Mouse (Mus musculus): ENCODE measurements around the gene Rbm47. TPM values are rescaled to one million over a fixed set of nuclear protein-coding genes. Genes with fewer than 3 reads are reported as not detected.
"Not testable (repeated sequence)": the region's sequence is repeated elsewhere in the genome, so short reads cannot be mapped to it uniquely, and the experiment has no call there.

Rbm47 gene
- polyA plus RNA-seq, 1 experiment from 2014 or later, result 3.3 TPM

- H3K27ac ChIP-seq, result no peak overlapping the region
- no peak overlapping the region for H3K4me3 ChIP-seq
- H3K27me3 ChIP-seq (replicated peaks), result no peaks in the 10 kb centered on the region
- H3K4me1 ChIP-seq, result no peaks in the 10 kb centered on the region
- no peaks in the 10 kb centered on the region for H3K36me3 ChIP-seq (replicated peaks)
- ATAC-seq (replicated peaks), result no peak
- no peak overlapping the region for H3K9ac ChIP-seq
- H3K9me3 ChIP-seq, result no peaks in the 10 kb centered on the region
- WGBS, result 83% methylated on average over 3 of the region's 3 CpGs
- H3K4me2 ChIP-seq, result no peak overlapping the region
These were observed 158.9 kb downstream of the Rbm47 start for GRCm38 (mm10) chr5:66013999-66014398.

- Histone ChIP-seq H3K27me3 (replicated peaks) (no peaks in the 10 kb centered on the region), H3K9ac (no peak overlapping the region), H3K4me3 (no peak overlapping the region), H3K4me2 (no peak overlapping the region), H3K27ac (no peak overlapping the region), H3K4me1 (no peaks in the 10 kb centered on the region), H3K36me3 (replicated peaks) (no peaks in the 10 kb centered on the region), H3K9me3 (no peaks in the 10 kb centered on the region)
- ATAC-seq (replicated peaks), result no peak
- WGBS, result 89% methylated on average over 15 of the region's 15 CpGs
These were observed 164.5 kb downstream of the Rbm47 start for GRCm38 (mm10) chr5:66008245-66008967.

- no peaks in the 10 kb centered on the region for H3K36me3 ChIP-seq (replicated peaks)
- no peaks in the 10 kb centered on the region for H3K9me3 ChIP-seq
- H3K4me1 ChIP-seq, result no peaks in the 10 kb centered on the region
- no peak overlapping the region for H3K27ac ChIP-seq
- no peak overlapping the region for H3K4me2 ChIP-seq
- WGBS, result 45% methylated on average over 16 of the region's 16 CpGs
- no peaks in the 10 kb centered on the region for H3K27me3 ChIP-seq (replicated peaks)
- no peak overlapping the region for H3K9ac ChIP-seq
- no peak overlapping the region for H3K4me3 ChIP-seq
- no peak for ATAC-seq (replicated peaks)
These were observed 167.8 kb downstream of the Rbm47 start for GRCm38 (mm10) chr5:66005041-66005678.

- Histone ChIP-seq H3K36me3 (replicated peaks) (no peaks in the 10 kb centered on the region), H3K9ac (no peak within 1 kb of the TSS), H3K4me2 (no peak within 1 kb of the TSS), H3K27me3 (replicated peaks) (no peaks in the 10 kb centered on the region), H3K4me3 (no peak within 1 kb of the TSS), H3K27ac (no peak within 1 kb of the TSS), H3K9me3 (no peaks in the 10 kb centered on the region), H3K4me1 (no peaks in the 10 kb centered on the region)
- WGBS, result 74% methylated on average over 14 of the region's 14 CpGs
- ATAC-seq (replicated peaks), result no peak
These were observed 168.6 kb downstream of the Rbm47 start, which contains the start of gene 9130230L23Rik for GRCm38 (mm10) chr5:66004134-66004925. 9130230L23Rik (minus strand) TSS chr5:66004285.

GRCm38 (mm10) chr5:66001232-66001631 lies 171.7 kb downstream of the Rbm47 start:
- ATAC-seq (replicated peaks), result no peak
- WGBS, result 77% methylated on average over 5 of the region's 5 CpGs

GRCm38 (mm10) chr5:66000567-66001125 lies 172.3 kb downstream of the Rbm47 start:
- H3K27me3 ChIP-seq (replicated peaks), result no peaks in the 10 kb centered on the region
- ATAC-seq (replicated peaks), result no peak

More at GRCm38 (mm10) chr5:66001232-66001631, 171.7 kb downstream of the Rbm47 start:
- Histone ChIP-seq H3K27ac (no peak overlapping the region), H3K9ac (no peak overlapping the region), H3K4me3 (no peak overlapping the region), H3K27me3 (replicated peaks) (no peaks in the 10 kb centered on the region), H3K4me2 (no peak overlapping the region), H3K9me3 (no peaks in the 10 kb centered on the region), H3K4me1 (no peaks in the 10 kb centered on the region), H3K36me3 (replicated peaks) (no peaks in the 10 kb centered on the region)

GRCm38 (mm10) chr5:66000074-66000473 lies 172.8 kb downstream of the Rbm47 start:
- H3K4me1 ChIP-seq, result no peaks in the 10 kb centered on the region
- H3K27ac ChIP-seq, result no peak overlapping the region
- WGBS, result 83% methylated on average over 7 of the region's 7 CpGs
- no peaks in the 10 kb centered on the region for H3K36me3 ChIP-seq (replicated peaks)
- no peak overlapping the region for H3K4me2 ChIP-seq
- H3K9me3 ChIP-seq, result no peaks in the 10 kb centered on the region
- no peak overlapping the region for H3K4me3 ChIP-seq
- H3K27me3 ChIP-seq (replicated peaks), result no peaks in the 10 kb centered on the region
- ATAC-seq (replicated peaks), result no peak
- no peak overlapping the region for H3K9ac ChIP-seq

More at GRCm38 (mm10) chr5:66000567-66001125, 172.3 kb downstream of the Rbm47 start:
- 76% methylated on average over 6 of the region's 6 CpGs for WGBS
- Histone ChIP-seq H3K27ac (no peak overlapping the region), H3K4me2 (no peak overlapping the region), H3K9ac (no peak overlapping the region), H3K4me3 (no peak overlapping the region), H3K36me3 (replicated peaks) (no peaks in the 10 kb centered on the region), H3K4me1 (no peaks in the 10 kb centered on the region), H3K9me3 (no peaks in the 10 kb centered on the region)

- Histone ChIP-seq H3K27me3 (replicated peaks) (no peaks in the 10 kb centered on the region), H3K27ac (no peak overlapping the region), H3K4me1 (no peaks in the 10 kb centered on the region), H3K4me3 (no peak overlapping the region), H3K9ac (no peak overlapping the region), H3K36me3 (replicated peaks) (no peaks in the 10 kb centered on the region), H3K9me3 (no peaks in the 10 kb centered on the region), H3K4me2 (no peak overlapping the region)
- WGBS, result 92% methylated on average over 7 of the region's 7 CpGs
- no peak for ATAC-seq (replicated peaks)
These were observed 173.8 kb downstream of the Rbm47 start for GRCm38 (mm10) chr5:65999106-65999505.

GRCm38 (mm10) chr5:65997813-65998212 lies 175.1 kb downstream of the Rbm47 start:
- no peak for ATAC-seq (replicated peaks)
- H3K36me3 ChIP-seq (replicated peaks), result no peaks in the 10 kb centered on the region
- no peaks in the 10 kb centered on the region for H3K4me1 ChIP-seq

GRCm38 (mm10) chr5:65994643-65995042 lies 178.3 kb downstream of the Rbm47 start:
- ATAC-seq (replicated peaks), result no peak
- 84% methylated on average over 6 of the region's 6 CpGs for WGBS

More at GRCm38 (mm10) chr5:65997813-65998212, 175.1 kb downstream of the Rbm47 start:
- Histone ChIP-seq H3K27ac (no peak overlapping the region), H3K4me2 (no peak overlapping the region), H3K27me3 (replicated peaks) (no peaks in the 10 kb centered on the region), H3K9me3 (no peaks in the 10 kb centered on the region), H3K4me3 (no peak overlapping the region), H3K9ac (no peak overlapping the region)

GRCm38 (mm10) chr5:65991191-65991590 lies 181.7 kb downstream of the Rbm47 start:
- Histone ChIP-seq H3K9me3 (no peaks in the 10 kb centered on the region), H3K4me3 (no peak overlapping the region), H3K27me3 (replicated peaks) (no peaks in the 10 kb centered on the region), H3K27ac (no peak overlapping the region), H3K4me2 (no peak overlapping the region), H3K9ac (no peak overlapping the region), H3K36me3 (replicated peaks) (no peaks in the 10 kb centered on the region), H3K4me1 (no peaks in the 10 kb centered on the region)
- 90% methylated on average over 2 of the region's 2 CpGs for WGBS
- no peak for ATAC-seq (replicated peaks)

More at GRCm38 (mm10) chr5:65994643-65995042, 178.3 kb downstream of the Rbm47 start:
- no peaks in the 10 kb centered on the region for H3K4me1 ChIP-seq
- no peak overlapping the region for H3K4me2 ChIP-seq
- no peaks in the 10 kb centered on the region for H3K36me3 ChIP-seq (replicated peaks)
- H3K9me3 ChIP-seq, result no peaks in the 10 kb centered on the region
- H3K27ac ChIP-seq, result no peak overlapping the region
- H3K9ac ChIP-seq, result no peak overlapping the region
- H3K4me3 ChIP-seq, result no peak overlapping the region
- no peaks in the 10 kb centered on the region for H3K27me3 ChIP-seq (replicated peaks)

- H3K36me3 ChIP-seq (replicated peaks); ATAC-seq (replicated peaks); H3K9ac ChIP-seq; H3K27ac ChIP-seq; H3K9me3 ChIP-seq; H3K4me3 ChIP-seq; H3K27me3 ChIP-seq (replicated peaks); H3K4me2 ChIP-seq; H3K4me1 ChIP-seq: not testable (repeated sequence)
- WGBS, result 74% methylated on average over 3 of the region's 3 CpGs
These were observed 185.9 kb downstream of the Rbm47 start for GRCm38 (mm10) chr5:65987004-65987403.

All from midbrain, embryonic 15.5 days (tissue).